Comparison of ENCODE assay signal across 27 mouse cellular contexts in genomic region chr12:68458196-68458595, GRCm38 (mm10).
"Had no signal": no experiment of that assay in that cellular context is flagged by ENCODE, and none has a peak within 500 bp of the region (broad histone marks: within the 10 kb centered on the region; RNA-seq: fewer than 3 reads in every experiment).

No protein-coding gene starts in this region.

- H3K27me3 ChIP-seq: heart, embryonic 12.5 days; hindbrain, embryonic 13.5 days; hindbrain, embryonic 15.5 days; intestine, embryonic 15.5 days; limb, embryonic 12.5 days; liver, embryonic 13.5 days; liver, embryonic 15.5 days had no signal

- H3K4me1 ChIP-seq: intestine, embryonic 15.5 days; limb, embryonic 10.5 days; limb, embryonic 12.5 days; liver, embryonic 13.5 days; liver, embryonic 15.5 days had no signal

- ATAC-seq: inflammation-experienced regulatory T-cells, adult 6 months; intestine, embryonic 15.5 days; intestine, postnatal 0 days; liver, postnatal 0 days had no signal

- H3K4me2 ChIP-seq: heart, embryonic 12.5 days; hindbrain, embryonic 13.5 days; hindbrain, embryonic 15.5 days; intestine, embryonic 15.5 days; limb, embryonic 12.5 days; liver, embryonic 11.5 days; liver, embryonic 13.5 days; liver, embryonic 15.5 days had no signal

- H3K9ac ChIP-seq: heart, embryonic 12.5 days; hindbrain, embryonic 13.5 days; hindbrain, embryonic 15.5 days; intestine, embryonic 15.5 days; limb, embryonic 12.5 days; liver, embryonic 13.5 days; liver, embryonic 15.5 days; liver, postnatal 0 days had no signal

- H3K9me3 ChIP-seq: heart, embryonic 10.5 days; hindbrain, embryonic 13.5 days; hindbrain, embryonic 15.5 days; intestine, embryonic 15.5 days; limb, embryonic 10.5 days; liver, embryonic 13.5 days; liver, embryonic 15.5 days had no signal

- H3K36me3 ChIP-seq: heart, embryonic 10.5 days; heart, embryonic 12.5 days; hindbrain, embryonic 13.5 days; hindbrain, embryonic 15.5 days; intestine, embryonic 15.5 days; limb, embryonic 10.5 days; limb, embryonic 12.5 days; liver, embryonic 13.5 days; liver, embryonic 15.5 days had no signal

- DNase-seq: gastrocnemius, adult 2 months; gastrocnemius, postnatal 10 days; gastrocnemius, postnatal 25 days; heart, adult 18-20 months; heart, postnatal 10 days; heart, postnatal 4 days; kidney, adult 18-20 months; kidney, adult 8-10 months; kidney, postnatal 10 days; kidney, postnatal 25 days; kidney, postnatal 4 days; liver; liver, embryonic 13.5 days; liver, postnatal 0 days had no signal

- H3K27ac ChIP-seq: gastrocnemius, adult 2 months; heart, embryonic 10.5 days; hindbrain, embryonic 13.5 days; hindbrain, embryonic 15.5 days; intestine, embryonic 15.5 days; layer of hippocampus, adult 2 months; left cerebral cortex, adult 2 months; limb, embryonic 10.5 days; limb, embryonic 12.5 days; liver, embryonic 13.5 days; liver, embryonic 15.5 days had no signal

- H3K4me3 ChIP-seq: gastrocnemius, adult 2 months; heart, embryonic 10.5 days; heart, embryonic 12.5 days; hindbrain, embryonic 13.5 days; hindbrain, embryonic 15.5 days; intestine, embryonic 15.5 days; layer of hippocampus, adult 2 months; left cerebral cortex, adult 2 months; limb, embryonic 10.5 days; limb, embryonic 12.5 days; liver, embryonic 13.5 days; liver, embryonic 15.5 days had no signal
